Mouse (Mus musculus): ENCODE measurements around the gene Hacd3. TPM values are rescaled to one million over a fixed set of nuclear protein-coding genes. Genes with fewer than 3 reads are reported as not detected.
A peak's percentile ranks its signal among the peaks of the same experiment; 100 is the strongest.

Gene Hacd3
- polyA plus RNA-seq, 1 experiment from 2014 or later = 84.6 TPM

DNA sequence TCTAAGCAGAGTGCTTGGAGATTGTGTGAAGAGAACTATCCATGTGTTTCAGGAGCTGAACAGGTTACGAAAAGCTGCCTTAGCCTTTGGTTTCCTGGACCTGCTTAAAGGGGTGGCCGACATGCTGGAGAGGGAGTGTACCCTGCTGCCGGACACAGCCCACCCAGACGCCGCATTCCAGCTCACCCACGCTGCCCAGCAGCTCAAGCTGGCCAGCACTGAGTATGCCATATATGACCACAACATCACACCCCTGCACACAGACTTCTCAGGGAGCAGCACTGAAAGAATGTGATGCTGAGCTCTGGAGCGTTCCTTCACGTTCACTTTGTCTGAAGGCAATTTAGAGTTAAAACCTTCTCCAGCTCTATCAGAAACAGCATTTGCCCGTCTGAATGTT lies 35.7 kb downstream of the Hacd3 start:
- Histone ChIP-seq H3K9ac (replicated peaks; ENCODE audit: low read depth, low read length) (no peak overlapping the region), H3K4me2 (replicated peaks; ENCODE audit: low read depth, low read length) (no peak overlapping the region), H3K9me3 (ENCODE audit: control insufficient read depth, low read depth, low read length) (no peaks in the 10 kb centered on the region), H3K27ac (ENCODE audit: low read length) (no peak overlapping the region), H3K4me3 (ENCODE audit: low read depth, low read length) (no peak overlapping the region), H3K4me1 (ENCODE audit: control insufficient read depth, insufficient read depth, low read length) (no peaks in the 10 kb centered on the region), H3K36me3 (ENCODE audit: control insufficient read depth, insufficient read depth, low read length) (peaks cover 73% of the 10 kb centered on the region), H3K27me3 (ENCODE audit: control insufficient read depth, insufficient read depth, low read length) (no peaks in the 10 kb centered on the region)
- ATAC-seq (ENCODE audit: insufficient number of reproducible peaks, insufficient read depth, low FRiP score, low read depth) = no peak
- 87% methylated on average over 9 of the region's 9 CpGs for WGBS

DNA sequence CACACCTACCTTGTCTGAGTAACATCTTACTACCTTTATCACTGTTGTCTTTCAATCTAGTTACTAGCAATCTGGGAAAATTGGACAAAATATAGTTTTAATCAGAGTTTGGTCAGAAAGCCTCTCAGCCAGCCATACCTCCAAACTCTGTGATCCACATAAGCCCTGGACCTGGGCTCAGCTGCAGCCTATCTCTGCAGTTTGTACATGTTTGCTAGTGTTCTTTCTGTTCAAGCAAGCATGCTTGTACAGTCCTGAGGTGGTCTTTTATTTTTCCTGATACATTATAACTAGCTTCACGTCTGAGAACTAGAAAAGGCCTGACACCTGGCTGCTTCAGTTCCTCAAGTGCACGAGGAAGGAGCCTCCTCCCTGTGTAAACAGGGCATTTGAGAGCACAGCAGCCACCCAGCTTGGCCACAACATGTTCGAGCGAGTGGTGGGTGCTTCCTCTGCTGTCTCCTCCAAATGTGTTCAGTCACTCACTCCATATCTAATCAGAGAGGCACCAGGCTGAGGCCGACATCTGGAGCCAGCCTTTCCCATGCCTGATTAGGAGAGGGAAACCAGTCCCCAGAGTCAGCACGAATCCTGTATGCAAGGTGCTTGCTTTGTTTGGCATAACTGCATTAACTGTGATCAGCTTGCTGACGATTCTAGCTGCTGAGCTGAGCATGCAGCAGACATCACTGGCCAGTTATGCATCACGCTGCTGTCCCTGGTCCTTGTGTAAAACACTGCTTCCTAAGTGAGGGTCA lies 36.3 kb downstream of the Hacd3 start:
- 64% methylated on average over 8 of the region's 8 CpGs for WGBS
- no peak for ATAC-seq (ENCODE audit: insufficient number of reproducible peaks, insufficient read depth, low FRiP score, low read depth)
- H3K27ac ChIP-seq (ENCODE audit: low read length) = no peak overlapping the region
- H3K4me3 ChIP-seq (ENCODE audit: low read depth, low read length) = no peak overlapping the region
- no peaks in the 10 kb centered on the region for H3K9me3 ChIP-seq (ENCODE audit: control insufficient read depth, low read depth, low read length)
- H3K27me3 ChIP-seq (ENCODE audit: control insufficient read depth, insufficient read depth, low read length) = no peaks in the 10 kb centered on the region
- H3K36me3 ChIP-seq (ENCODE audit: control insufficient read depth, insufficient read depth, low read length) = peaks cover 73% of the 10 kb centered on the region
- no peak overlapping the region for H3K4me2 ChIP-seq (replicated peaks; ENCODE audit: low read depth, low read length)
- no peak overlapping the region for H3K9ac ChIP-seq (replicated peaks; ENCODE audit: low read depth, low read length)
- no peaks in the 10 kb centered on the region for H3K4me1 ChIP-seq (ENCODE audit: control insufficient read depth, insufficient read depth, low read length)

DNA sequence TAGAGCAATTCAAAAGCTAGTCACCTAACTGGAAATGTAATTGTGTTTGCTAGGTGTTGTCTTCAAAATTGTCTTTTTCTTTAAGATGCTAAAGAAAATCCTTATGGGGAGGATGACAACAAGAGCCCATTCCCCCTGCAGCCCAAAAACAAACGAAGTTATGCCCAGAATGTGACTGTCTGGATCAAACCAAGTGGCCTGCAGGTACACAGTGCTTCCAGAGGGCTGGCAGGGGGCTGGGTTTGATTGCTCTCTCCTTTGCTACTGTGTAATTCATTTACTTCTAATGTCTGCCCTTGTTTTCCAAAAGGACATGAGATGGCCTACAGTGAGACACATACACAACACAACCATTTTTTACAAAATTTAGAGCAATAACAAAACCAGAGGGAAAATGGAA lies 39.6 kb downstream of the Hacd3 start:
- Histone ChIP-seq H3K27me3 (ENCODE audit: control insufficient read depth, insufficient read depth, low read length) (no peaks in the 10 kb centered on the region), H3K4me3 (ENCODE audit: low read depth, low read length) (no peak overlapping the region), H3K9ac (replicated peaks; ENCODE audit: low read depth, low read length) (no peak overlapping the region), H3K9me3 (ENCODE audit: control insufficient read depth, low read depth, low read length) (no peaks in the 10 kb centered on the region), H3K4me2 (replicated peaks; ENCODE audit: low read depth, low read length) (no peak overlapping the region), H3K4me1 (ENCODE audit: control insufficient read depth, insufficient read depth, low read length) (no peaks in the 10 kb centered on the region), H3K27ac (ENCODE audit: low read length) (no peak overlapping the region), H3K36me3 (ENCODE audit: control insufficient read depth, insufficient read depth, low read length) (peaks cover 87% of the 10 kb centered on the region)
- no peak for ATAC-seq (ENCODE audit: insufficient number of reproducible peaks, insufficient read depth, low FRiP score, low read depth)
- 89% methylated on average over 1 of the region's 1 CpGs for WGBS

DNA sequence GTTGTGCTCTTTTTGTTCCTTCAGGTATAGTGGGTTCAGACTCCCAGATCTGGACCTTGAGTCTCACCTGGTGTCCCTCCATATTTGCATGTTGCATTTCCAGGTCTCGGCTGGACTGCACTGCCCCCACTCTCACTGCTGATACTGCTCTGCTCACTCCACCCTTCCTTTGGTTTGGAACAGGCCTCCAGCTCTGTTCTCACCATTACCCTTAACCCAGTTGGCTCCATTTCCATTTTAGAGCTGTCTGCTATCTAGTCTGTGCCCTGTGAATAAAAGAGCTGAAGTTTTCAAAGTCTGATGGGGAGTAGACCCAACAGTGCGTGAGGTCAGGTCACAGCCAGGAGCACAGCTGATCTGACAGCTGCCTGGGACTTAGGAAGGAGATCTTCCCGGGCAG lies 40.9 kb downstream of the Hacd3 start:
- 68% methylated on average over 3 of the region's 3 CpGs for WGBS
- Histone ChIP-seq H3K9me3 (ENCODE audit: control insufficient read depth, low read depth, low read length) (no peaks in the 10 kb centered on the region), H3K36me3 (ENCODE audit: control insufficient read depth, insufficient read depth, low read length) (peaks cover 88% of the 10 kb centered on the region), H3K4me3 (ENCODE audit: low read depth, low read length) (no peak overlapping the region), H3K27me3 (ENCODE audit: control insufficient read depth, insufficient read depth, low read length) (no peaks in the 10 kb centered on the region), H3K4me2 (replicated peaks; ENCODE audit: low read depth, low read length) (no peak overlapping the region), H3K4me1 (ENCODE audit: control insufficient read depth, insufficient read depth, low read length) (no peaks in the 10 kb centered on the region), H3K27ac (ENCODE audit: low read length) (no peak overlapping the region), H3K9ac (replicated peaks; ENCODE audit: low read depth, low read length) (no peak overlapping the region)
- ATAC-seq (ENCODE audit: insufficient number of reproducible peaks, insufficient read depth, low FRiP score, low read depth) = no peak

DNA sequence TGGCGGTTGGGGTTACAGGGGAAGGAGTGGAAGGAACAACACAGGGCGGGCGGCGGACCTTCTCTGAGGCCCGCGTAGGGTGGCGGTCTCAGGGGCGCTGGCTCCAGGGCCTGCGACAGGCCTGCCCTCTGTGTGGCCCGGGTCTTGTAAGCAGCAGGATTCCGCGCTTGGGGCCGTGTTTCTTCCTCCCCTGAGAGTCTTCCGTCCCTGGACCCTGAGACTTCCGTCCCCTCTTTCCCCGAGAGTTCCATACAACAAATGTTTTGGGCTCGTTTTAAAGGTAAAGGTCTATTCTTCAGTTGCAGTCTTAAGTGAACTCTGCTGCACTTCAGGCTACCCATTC lies 60.5 kb downstream of the Hacd3 start:
- Histone ChIP-seq H3K9me3 (ENCODE audit: control insufficient read depth, low read depth, low read length) (no peaks in the 10 kb centered on the region), H3K36me3 (ENCODE audit: control insufficient read depth, insufficient read depth, low read length) (peaks cover 20% of the 10 kb centered on the region), H3K9ac (replicated peaks; ENCODE audit: low read depth, low read length) (peak overlapping the region; percentile 81), H3K27me3 (ENCODE audit: control insufficient read depth, insufficient read depth, low read length) (no peaks in the 10 kb centered on the region), H3K4me1 (ENCODE audit: control insufficient read depth, insufficient read depth, low read length) (peaks cover 5% of the 10 kb centered on the region; the same call in 1 of the 2 replicates), H3K27ac (ENCODE audit: low read length) (peak overlapping the region; percentile 89), H3K4me3 (ENCODE audit: low read depth, low read length) (peak overlapping the region; percentile 78), H3K4me2 (replicated peaks; ENCODE audit: low read depth, low read length) (peak overlapping the region; percentile 78)
- 0% methylated on average over 17 of the region's 17 CpGs for WGBS
- ATAC-seq (ENCODE audit: insufficient number of reproducible peaks, insufficient read depth, low FRiP score, low read depth) = peak; percentile 77; the same call in 1 of the 2 replicates

DNA sequence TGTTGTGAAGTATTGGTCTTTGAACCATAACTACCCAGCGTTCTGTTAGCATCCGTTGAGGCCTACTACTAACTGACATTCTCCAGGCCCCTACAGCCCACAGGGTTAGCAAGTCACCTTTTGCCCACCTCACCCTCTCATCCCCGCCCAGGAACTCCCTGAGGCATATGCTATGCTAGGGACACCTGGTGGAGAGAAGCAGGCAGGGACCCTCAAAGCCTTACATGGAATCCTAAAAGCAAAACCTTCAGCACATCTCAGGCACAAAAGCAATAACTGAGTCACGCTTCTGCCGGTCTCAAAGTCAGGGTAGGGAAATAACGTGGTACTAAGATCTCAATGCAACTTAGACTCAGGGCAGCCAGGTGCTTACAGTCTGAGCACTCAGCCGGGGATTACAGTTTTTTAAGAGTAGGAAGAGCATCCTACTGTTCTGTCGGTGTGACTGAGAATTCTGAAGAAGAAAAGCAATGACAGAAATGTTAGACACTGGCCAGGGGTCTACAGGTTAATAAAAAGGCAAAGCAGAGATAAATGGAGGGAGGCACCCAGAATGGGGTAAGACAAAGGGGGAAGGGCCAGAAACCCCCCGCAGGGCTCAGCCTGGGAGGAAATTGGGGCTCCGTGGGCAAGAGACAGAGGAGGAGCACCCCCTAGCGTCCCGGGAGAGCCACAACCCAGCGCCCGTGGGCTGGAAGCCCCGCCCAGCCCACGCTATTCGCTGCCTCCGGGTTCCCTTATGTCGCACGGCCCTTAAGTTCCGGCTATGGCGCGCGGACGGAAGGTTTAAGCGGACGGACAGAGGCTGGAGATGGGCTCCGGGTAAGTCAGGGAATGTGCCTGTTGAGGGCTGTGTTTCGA lies 61.1 kb downstream of the Hacd3 start, which contains the start of gene Ints14:
Ints14 (plus strand) TSS at position 789 of the 861 bp plus-strand sequence.
- Histone ChIP-seq H3K9me3 (ENCODE audit: control insufficient read depth, low read depth, low read length) (no peaks in the 10 kb centered on the region), H3K4me1 (ENCODE audit: control insufficient read depth, insufficient read depth, low read length) (peaks cover 5% of the 10 kb centered on the region; the same call in 1 of the 2 replicates), H3K27ac (ENCODE audit: low read length) (peak within 1 kb of the TSS; percentile 89), H3K9ac (replicated peaks; ENCODE audit: low read depth, low read length) (peak within 1 kb of the TSS; percentile 81), H3K4me2 (replicated peaks; ENCODE audit: low read depth, low read length) (peak within 1 kb of the TSS; percentile 78), H3K4me3 (ENCODE audit: low read depth, low read length) (peak within 1 kb of the TSS; percentile 78), H3K27me3 (ENCODE audit: control insufficient read depth, insufficient read depth, low read length) (no peaks in the 10 kb centered on the region), H3K36me3 (ENCODE audit: control insufficient read depth, insufficient read depth, low read length) (peaks cover 14% of the 10 kb centered on the region)
- ATAC-seq (ENCODE audit: insufficient number of reproducible peaks, insufficient read depth, low FRiP score, low read depth) = peak; percentile 95
- 4% methylated on average over 27 of the region's 29 CpGs for WGBS

DNA sequence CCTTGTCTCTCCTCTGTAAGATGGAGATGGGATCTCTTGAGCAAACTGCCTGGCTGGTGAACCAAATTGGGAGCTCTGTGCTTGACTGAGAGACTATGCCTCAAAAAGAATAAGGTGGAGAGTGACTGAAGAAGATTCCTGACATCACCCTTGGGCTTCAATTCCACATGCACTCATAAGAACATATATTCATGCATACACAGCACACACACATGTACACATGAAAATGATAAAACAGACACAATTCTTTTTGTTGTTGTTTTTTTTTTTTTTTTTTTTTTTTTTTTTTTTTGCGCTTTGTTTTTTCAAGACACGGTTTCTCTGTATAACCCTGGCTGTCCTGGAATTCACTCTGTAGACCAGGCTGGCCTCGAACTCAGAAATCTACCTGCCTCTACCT lies 64.2 kb downstream of the Hacd3 start:
- Histone ChIP-seq H3K4me3 (ENCODE audit: low read depth, low read length) (no peak overlapping the region), H3K9me3 (ENCODE audit: control insufficient read depth, low read depth, low read length) (no peaks in the 10 kb centered on the region), H3K4me2 (replicated peaks; ENCODE audit: low read depth, low read length) (no peak overlapping the region), H3K27ac (ENCODE audit: low read length) (no peak overlapping the region), H3K9ac (replicated peaks; ENCODE audit: low read depth, low read length) (no peak overlapping the region), H3K4me1 (ENCODE audit: control insufficient read depth, insufficient read depth, low read length) (peaks cover 5% of the 10 kb centered on the region; the same call in 1 of the 2 replicates), H3K27me3 (ENCODE audit: control insufficient read depth, insufficient read depth, low read length) (no peaks in the 10 kb centered on the region), H3K36me3 (ENCODE audit: control insufficient read depth, insufficient read depth, low read length) (no peaks in the 10 kb centered on the region)
- ATAC-seq (ENCODE audit: insufficient number of reproducible peaks, insufficient read depth, low FRiP score, low read depth) = no peak
- WGBS = 92% methylated on average over 3 of the region's 3 CpGs

DNA sequence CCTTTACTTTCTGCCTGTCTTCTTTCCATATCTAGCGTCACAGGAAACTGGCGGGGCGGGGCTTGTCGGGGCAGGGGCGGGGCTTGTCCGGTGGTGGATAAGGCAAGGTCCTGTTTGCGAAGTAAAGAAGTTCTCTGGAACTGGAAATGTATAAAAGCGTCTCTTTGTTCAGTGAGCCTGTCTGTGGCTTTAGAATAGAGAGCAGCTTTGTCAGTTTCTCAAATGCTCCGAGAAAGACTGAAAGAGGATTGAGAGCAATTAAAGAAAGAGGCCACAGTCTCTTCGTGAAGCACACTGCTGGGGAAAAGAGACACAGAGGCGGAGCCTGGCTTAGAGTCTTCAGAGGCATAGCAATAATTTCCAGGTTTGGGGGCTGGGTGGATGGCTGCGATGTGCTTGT lies 65.2 kb downstream of the Hacd3 start:
- H3K27me3 ChIP-seq (ENCODE audit: control insufficient read depth, insufficient read depth, low read length) = no peaks in the 10 kb centered on the region
- ATAC-seq (ENCODE audit: insufficient number of reproducible peaks, insufficient read depth, low FRiP score, low read depth) = no peak
- WGBS = 24% methylated on average over 12 of the region's 12 CpGs
- no peak overlapping the region for H3K27ac ChIP-seq (ENCODE audit: low read length)
- H3K4me2 ChIP-seq (replicated peaks; ENCODE audit: low read depth, low read length) = no peak overlapping the region
- H3K4me1 ChIP-seq (ENCODE audit: control insufficient read depth, insufficient read depth, low read length) = no peaks in the 10 kb centered on the region
- no peak overlapping the region for H3K4me3 ChIP-seq (ENCODE audit: low read depth, low read length)
- H3K36me3 ChIP-seq (ENCODE audit: control insufficient read depth, insufficient read depth, low read length) = no peaks in the 10 kb centered on the region
- no peaks in the 10 kb centered on the region for H3K9me3 ChIP-seq (ENCODE audit: control insufficient read depth, low read depth, low read length)
- no peak overlapping the region for H3K9ac ChIP-seq (replicated peaks; ENCODE audit: low read depth, low read length)
